Mouse (Mus musculus) heart, embryonic 11.5 days (tissue): Measurements from ENCODE around the gene Hba-a2. TPM values are rescaled to one million over a fixed set of nuclear protein-coding genes. Genes with fewer than 3 reads are reported as not detected.
A peak's percentile ranks its signal among the peaks of the same experiment; 100 is the strongest.

ENCODE experiments used
- ATAC-seq: fragments of 200-750 bp; cut with Nextera tagmentation; replicated peaks from 2 replicates; pipeline ENCODE4 v1.8.0; 2017; ENCODE audit warnings: moderate library complexity; ENCODE audit not compliant: insufficient number of reproducible peaks, low FRiP score, low TSS enrichment
- H3K27ac ChIP-seq: fragments of 300-500 bp; sonication (generic); 2 replicates; pipeline ENCODE4 v1.5.1; 2014; ENCODE audit warnings: mild to moderate bottlenecking, low read depth, low read length
- H3K27me3 ChIP-seq: fragments of 300-500 bp; sonication (generic); 2 replicates; pipeline ENCODE4 v1.6.1; 2014; ENCODE audit warnings: mild to moderate bottlenecking, low read length, mixed read lengths; ENCODE audit not compliant: control insufficient read depth, insufficient read depth
- H3K36me3 ChIP-seq: fragments of 300-500 bp; sonication (generic); 2 replicates; pipeline ENCODE4 v1.6.1; 2014; ENCODE audit warnings: mild to moderate bottlenecking, low read length, moderate library complexity, mixed read lengths; ENCODE audit not compliant: control insufficient read depth, insufficient read depth
- H3K4me1 ChIP-seq: fragments of 300-500 bp; sonication (generic); 2 replicates; pipeline ENCODE4 v1.6.1; 2014; ENCODE audit warnings: low read length; ENCODE audit not compliant: control insufficient read depth, insufficient read depth
- H3K4me2 ChIP-seq: fragments of 300-500 bp; sonication (generic); 2 replicates; pipeline ENCODE4 v1.6.1; 2014; ENCODE audit warnings: mild to moderate bottlenecking, moderate library complexity
- H3K4me3 ChIP-seq: fragments of 300-500 bp; sonication (generic); 2 replicates; pipeline ENCODE4 v1.5.1; 2014; ENCODE audit warnings: low read depth, low read length
- H3K9ac ChIP-seq: fragments of 300-500 bp; sonication (generic); 2 replicates; pipeline ENCODE4 v1.6.1; 2014; ENCODE audit warnings: mild to moderate bottlenecking, low read depth, low read length, moderate library complexity
- H3K9me3 ChIP-seq: fragments of 300-500 bp; sonication (generic); replicated peaks from 2 replicates; pipeline ENCODE4 v1.6.1; 2016; ENCODE audit warnings: low read length; ENCODE audit not compliant: control insufficient read depth
- WGBS: fragments of 180-500 bp; shearing (Covaris S2); extraction: QIAGEN DNeasy Blood & Tissue Kit; methylation state at CpG from one replicate; pipeline ENCODE4 v1.1.7; 2014; ENCODE audit not compliant: insufficient replicate concordance; 5-methylcytosine and 5-hydroxymethylcytosine counted together
- polyA plus RNA-seq: library from polyadenylated mRNA; unstranded; fragments of >200 nt; fragmentation: Nextera tagmentation; extraction: Ambion mirVana; gene quantifications from 2 replicates; pipeline ENCODE4 v1.2.1, GENCODE M21; 2014

Hba-a2 gene
- polyA plus RNA-seq, 1 experiment from 2014 or later, result 22,217 TPM

DNA sequence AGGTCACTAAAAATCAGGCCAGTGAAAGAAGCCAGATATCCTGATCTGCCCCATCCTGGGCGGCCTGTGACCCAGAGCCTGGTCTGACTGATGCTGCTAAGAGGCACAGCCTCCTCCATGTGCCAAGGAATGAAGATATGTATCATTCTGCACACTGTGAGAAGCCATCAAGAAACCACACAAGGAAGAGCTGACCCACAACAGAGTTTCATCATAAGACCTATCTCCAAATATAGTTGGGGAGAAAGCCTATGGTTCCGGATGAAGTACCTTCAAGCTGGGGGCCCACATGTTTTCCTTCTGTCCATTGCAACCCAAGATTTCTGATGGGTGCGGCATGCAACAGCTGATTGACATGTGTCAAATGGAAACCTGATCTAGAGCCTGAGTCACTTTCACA is 19.7 kb downstream of the Hba-a2 start:
- H3K36me3 ChIP-seq, result no peaks in the 10 kb centered on the region
- H3K9ac ChIP-seq, result no peak overlapping the region
- H3K4me1 ChIP-seq, result 0 out of 2 replicates have a peak, but pooled peaks cover 4% of the 10 kb centered on the region
- ATAC-seq, result no peak
- no peak overlapping the region for H3K27ac ChIP-seq
- H3K4me3 ChIP-seq, result no peak overlapping the region
- no peak overlapping the region for H3K4me2 ChIP-seq
- H3K9me3 ChIP-seq, result no peaks in the 10 kb centered on the region
- 79% methylated on average over 3 of the region's 3 CpGs for WGBS
- H3K27me3 ChIP-seq, result no peaks in the 10 kb centered on the region

DNA sequence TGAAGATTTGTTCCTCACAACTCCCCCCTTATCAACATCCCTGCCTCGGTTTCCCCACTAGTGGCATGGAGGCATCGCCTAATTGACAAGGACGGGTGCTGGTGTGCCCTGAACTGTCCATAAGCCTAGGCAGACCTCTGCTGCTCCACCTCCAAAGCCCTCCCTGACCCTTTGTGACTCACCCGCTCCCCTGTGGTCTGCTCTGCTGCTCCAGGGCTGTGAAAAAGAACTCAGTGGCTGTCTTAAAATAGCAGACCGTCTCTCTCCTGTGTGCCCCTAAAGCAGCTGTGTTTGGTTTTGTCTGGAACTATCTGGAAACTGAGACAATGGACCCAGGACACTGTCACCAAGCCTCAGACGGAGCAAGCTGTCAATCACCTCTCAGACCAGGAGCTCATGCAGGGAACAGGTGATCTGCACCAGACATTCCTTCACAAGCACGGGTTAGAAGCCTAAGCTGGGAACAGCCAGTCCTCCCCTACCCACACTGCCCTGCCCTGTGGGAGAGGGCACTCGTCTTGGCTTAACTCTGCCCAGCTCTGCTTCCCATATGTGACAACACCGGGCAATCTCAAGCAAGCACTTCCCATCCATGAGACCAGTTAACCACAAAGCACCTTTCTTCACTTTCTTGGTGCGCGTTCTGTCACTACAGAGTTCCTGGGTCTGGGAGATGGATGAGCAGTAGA is 24.4 kb downstream of the Hba-a2 start:
- no peak for ATAC-seq
- Histone ChIP-seq H3K9ac (no peak overlapping the region), H3K4me3 (no peak overlapping the region), H3K36me3 (no peaks in the 10 kb centered on the region), H3K4me2 (no peak overlapping the region), H3K27me3 (no peaks in the 10 kb centered on the region; the same call in none of the 2 replicates), H3K4me1 (no peaks in the 10 kb centered on the region), H3K9me3 (no peaks in the 10 kb centered on the region), H3K27ac (no peak overlapping the region)
- 59% methylated on average over 11 of the region's 11 CpGs for WGBS

DNA sequence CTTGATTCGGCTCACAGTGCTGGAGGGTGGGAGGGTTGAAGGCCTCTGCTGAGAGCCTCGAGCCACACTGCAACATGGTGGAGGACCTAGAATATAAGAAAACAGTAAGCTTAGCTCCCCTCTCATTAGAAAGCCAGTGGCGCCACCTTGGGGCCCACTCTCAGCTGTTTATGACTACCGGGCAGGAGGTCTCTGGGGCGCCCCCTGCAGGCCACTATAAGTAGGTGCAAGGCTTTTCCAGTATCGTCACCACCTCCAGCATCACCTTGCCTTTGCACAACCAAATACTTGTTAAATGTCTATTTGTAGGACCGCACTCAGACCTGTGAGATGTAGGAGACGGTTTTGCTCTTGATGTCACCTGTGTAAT is 24.9 kb downstream of the Hba-a2 start:
- H3K27me3 ChIP-seq, result no peaks in the 10 kb centered on the region; the same call in none of the 2 replicates
- no peak overlapping the region for H3K4me3 ChIP-seq
- no peak for ATAC-seq
- no peak overlapping the region for H3K9ac ChIP-seq
- 31% methylated on average over 8 of the region's 8 CpGs for WGBS
- no peak overlapping the region for H3K4me2 ChIP-seq
- H3K9me3 ChIP-seq, result no peaks in the 10 kb centered on the region
- H3K36me3 ChIP-seq, result no peaks in the 10 kb centered on the region
- no peak overlapping the region for H3K27ac ChIP-seq
- no peaks in the 10 kb centered on the region for H3K4me1 ChIP-seq

DNA sequence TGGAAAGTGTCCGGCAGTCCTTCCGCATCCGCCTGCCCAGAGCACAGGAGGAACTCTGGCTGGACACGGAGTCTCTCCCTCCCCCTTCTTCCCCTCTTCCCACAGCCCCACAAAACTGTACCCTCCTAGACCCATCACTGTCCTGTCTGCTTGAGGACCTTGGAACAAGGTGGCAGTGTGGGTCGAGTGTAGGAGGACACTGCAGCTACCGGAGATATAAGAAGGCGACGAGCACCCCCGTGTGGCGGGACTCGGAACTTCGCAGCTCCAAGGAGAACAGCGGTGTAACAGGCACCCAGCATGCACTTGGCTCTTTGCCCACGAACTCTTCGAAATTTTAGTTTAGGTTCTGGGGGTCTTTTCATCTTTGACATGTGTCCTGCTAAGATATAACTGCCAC is 28.3 kb downstream of the Hba-a2 start:
- no peaks in the 10 kb centered on the region for H3K4me1 ChIP-seq

DNA sequence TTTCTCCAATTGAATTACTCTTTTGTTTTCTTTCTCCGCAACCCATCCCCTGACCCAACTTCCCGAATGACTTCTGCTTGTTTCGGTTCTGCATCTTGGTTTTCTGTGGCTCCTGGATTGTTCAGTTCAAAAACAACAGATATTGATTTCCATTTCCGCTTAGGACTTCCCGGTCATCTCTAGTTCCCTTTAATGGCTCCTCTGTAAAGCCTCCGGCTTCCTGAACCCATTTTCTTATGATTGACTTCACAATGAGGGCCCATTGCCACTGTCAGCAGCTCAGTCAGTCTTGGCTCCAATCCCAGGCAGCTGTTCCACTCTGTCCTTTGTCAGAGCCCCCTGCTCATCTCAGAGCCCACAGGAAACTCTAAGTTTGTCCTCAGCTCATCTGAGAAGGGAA is 34.8 kb downstream of the Hba-a2 start:
- Histone ChIP-seq H3K4me3 (no peak overlapping the region), H3K4me2 (no peak overlapping the region)
- peak; percentile 59; the same call in 1 of the 2 replicates for ATAC-seq

More for the DNA sequence above, 28.3 kb downstream of the Hba-a2 start:
- no peaks in the 10 kb centered on the region for H3K9me3 ChIP-seq
- peak overlapping the region; percentile 10; the same call in 1 of the 2 replicates for H3K4me3 ChIP-seq
- WGBS, result 8% methylated on average over 15 of the region's 15 CpGs
- peak; percentile 74 for ATAC-seq
- peaks cover 4% of the 10 kb centered on the region for H3K27me3 ChIP-seq
- peak overlapping the region; percentile 50 for H3K4me2 ChIP-seq
- no peaks in the 10 kb centered on the region for H3K36me3 ChIP-seq
- H3K27ac ChIP-seq, result no peak overlapping the region
- no peak overlapping the region for H3K9ac ChIP-seq

DNA sequence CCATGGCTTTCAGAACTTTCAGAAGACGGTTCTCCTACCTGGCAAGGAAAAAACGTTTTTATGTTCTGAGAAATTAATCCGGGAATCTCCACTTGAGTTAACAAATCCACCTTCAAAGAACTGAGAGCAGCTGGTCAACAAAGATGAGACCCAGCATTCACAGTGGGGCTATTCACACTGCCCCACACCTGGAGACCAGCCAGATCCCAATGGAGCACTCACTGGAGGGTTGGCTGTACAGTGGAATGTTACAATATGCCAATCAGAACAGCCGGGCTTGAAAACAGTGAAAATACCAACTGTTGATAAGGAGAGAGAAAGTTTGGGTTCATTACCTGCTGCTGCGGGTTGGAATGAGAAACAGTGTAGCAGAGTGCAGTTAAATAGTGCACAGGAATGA is 35.6 kb downstream of the Hba-a2 start:
- no peak for ATAC-seq
- Histone ChIP-seq H3K36me3 (no peaks in the 10 kb centered on the region), H3K9me3 (no peaks in the 10 kb centered on the region), H3K4me3 (no peak overlapping the region), H3K4me2 (no peak overlapping the region), H3K27me3 (peaks cover 4% of the 10 kb centered on the region; the same call in 1 of the 2 replicates), H3K27ac (no peak overlapping the region), H3K4me1 (no peaks in the 10 kb centered on the region), H3K9ac (no peak overlapping the region)
- 62% methylated on average over 5 of the region's 5 CpGs for WGBS

More for the DNA sequence above, 34.8 kb downstream of the Hba-a2 start:
- Histone ChIP-seq H3K9ac (no peak overlapping the region), H3K27me3 (peaks cover 4% of the 10 kb centered on the region; the same call in 1 of the 2 replicates), H3K9me3 (no peaks in the 10 kb centered on the region), H3K4me1 (no peaks in the 10 kb centered on the region), H3K27ac (no peak overlapping the region), H3K36me3 (no peaks in the 10 kb centered on the region)
- WGBS, result 60% methylated on average over 6 of the region's 6 CpGs

DNA sequence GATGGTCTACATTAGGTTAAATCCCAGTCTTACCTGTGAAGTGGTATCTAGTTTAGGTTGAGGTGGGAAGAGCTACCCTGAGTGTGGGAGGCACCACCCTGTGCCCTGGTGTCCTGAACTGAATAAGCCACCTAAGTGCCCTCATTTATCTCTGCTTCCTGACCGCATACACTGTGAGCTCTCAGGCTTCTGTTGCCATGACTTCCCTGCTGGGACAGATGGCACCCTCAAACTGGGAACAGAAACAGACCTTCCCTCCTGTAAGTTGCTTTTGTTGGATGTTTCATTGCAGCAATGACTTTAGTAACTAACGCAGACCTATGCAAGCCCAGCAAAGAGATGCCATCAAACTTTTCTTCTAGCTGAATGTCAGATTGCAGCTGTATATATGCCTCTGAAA is 36.9 kb downstream of the Hba-a2 start:
- no peak overlapping the region for H3K4me2 ChIP-seq
- no peaks in the 10 kb centered on the region for H3K9me3 ChIP-seq
- WGBS, result 80% methylated on average over 2 of the region's 2 CpGs

DNA sequence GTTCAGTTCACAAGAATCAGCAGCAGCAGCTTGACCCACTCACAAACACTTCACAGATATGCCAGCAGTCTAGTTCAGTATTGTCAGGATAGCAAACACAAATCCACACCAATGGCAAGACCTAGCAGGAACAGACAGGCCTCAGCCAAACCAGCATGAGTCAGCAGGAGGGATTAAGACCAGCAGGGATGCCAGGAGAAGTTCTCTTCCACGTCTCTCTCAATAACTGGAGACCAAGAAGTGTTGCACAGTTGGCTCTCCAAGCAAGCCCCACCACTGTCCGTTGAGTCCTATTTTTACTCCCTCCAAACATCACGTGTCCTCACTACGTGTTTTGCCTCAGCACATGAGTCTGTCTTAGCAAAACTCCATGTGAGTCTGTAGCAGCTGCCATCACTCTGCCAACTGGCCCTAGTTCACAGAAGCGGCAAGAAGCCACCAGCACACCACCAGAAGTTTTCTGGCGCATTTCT is 40.2 kb downstream of the Hba-a2 start:
- H3K9ac ChIP-seq, result no peak overlapping the region
- H3K4me2 ChIP-seq, result no peak overlapping the region
- WGBS, result 84% methylated on average over 6 of the region's 6 CpGs
- H3K36me3 ChIP-seq, result no peaks in the 10 kb centered on the region
- H3K27ac ChIP-seq, result no peak overlapping the region
- no peak for ATAC-seq
- no peaks in the 10 kb centered on the region for H3K4me1 ChIP-seq
- no peaks in the 10 kb centered on the region for H3K9me3 ChIP-seq
- H3K27me3 ChIP-seq, result no peaks in the 10 kb centered on the region
- no peak overlapping the region for H3K4me3 ChIP-seq

More for the DNA sequence above, 36.9 kb downstream of the Hba-a2 start:
- H3K36me3 ChIP-seq, result no peaks in the 10 kb centered on the region
- H3K4me1 ChIP-seq, result no peaks in the 10 kb centered on the region
- no peak for ATAC-seq
- no peak overlapping the region for H3K27ac ChIP-seq
- H3K4me3 ChIP-seq, result no peak overlapping the region
- H3K9ac ChIP-seq, result no peak overlapping the region
- H3K27me3 ChIP-seq, result no peaks in the 10 kb centered on the region

DNA sequence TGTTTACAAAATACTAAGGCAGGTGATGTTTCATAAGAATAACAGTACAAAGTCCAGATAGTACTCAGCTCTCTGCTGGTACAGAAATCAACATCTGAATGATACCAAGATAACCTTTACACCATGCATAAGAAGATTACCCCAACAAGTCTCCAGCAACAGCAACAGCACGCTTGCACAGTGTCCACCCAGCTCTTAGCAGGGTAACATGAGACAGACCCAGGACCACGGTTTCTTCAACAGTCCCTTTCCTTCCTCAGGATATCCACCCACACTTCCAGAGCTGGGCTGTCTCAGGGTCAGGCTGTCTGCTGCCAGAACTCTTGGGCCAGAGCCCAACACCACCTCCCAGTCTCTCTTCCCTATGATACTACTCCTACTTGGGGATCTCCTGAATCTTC is 42.8 kb downstream of the Hba-a2 start:
- no peak overlapping the region for H3K4me3 ChIP-seq
- no peaks in the 10 kb centered on the region for H3K36me3 ChIP-seq
- ATAC-seq, result peak; percentile 35; the same call in 1 of the 2 replicates
- H3K27me3 ChIP-seq, result no peaks in the 10 kb centered on the region
- H3K9ac ChIP-seq, result no peak overlapping the region
- H3K4me1 ChIP-seq, result no peaks in the 10 kb centered on the region
- WGBS, result 50% methylated on average over 2 of the region's 2 CpGs
- no peak overlapping the region for H3K27ac ChIP-seq
- no peak overlapping the region for H3K4me2 ChIP-seq
- no peaks in the 10 kb centered on the region for H3K9me3 ChIP-seq
